Mouse (Mus musculus): ENCODE results near the gene Fgfr2. TPM values are rescaled to one million over a fixed set of nuclear protein-coding genes. Genes with fewer than 3 reads are reported as not detected.

Fgfr2 gene
- polyA plus RNA-seq, 1 experiment from 2014 or later = 11.4 TPM

DNA sequence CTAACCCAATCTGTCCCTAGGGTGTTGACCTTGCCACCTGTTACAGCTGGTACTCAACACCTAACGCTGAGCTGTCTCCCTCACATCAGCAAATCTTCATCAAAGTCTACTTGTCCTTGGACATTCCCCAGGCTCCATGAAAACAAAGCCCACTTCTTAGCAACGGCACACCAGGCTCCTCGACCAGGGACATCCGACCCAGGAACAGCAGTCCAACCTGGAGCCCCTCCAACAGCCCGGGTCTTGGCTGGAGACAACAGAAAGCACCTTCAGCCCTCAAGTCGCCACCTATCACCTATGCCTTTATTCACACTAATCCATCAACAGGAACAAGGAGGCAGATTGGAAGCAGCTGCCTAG, 64.0 kb downstream of the Fgfr2 start:
- Histone ChIP-seq H3K4me2 (ENCODE audit: low read depth, low read length) (no peak overlapping the region), H3K4me1 (ENCODE audit: control insufficient read depth, low read depth, low read length) (no peaks in the 10 kb centered on the region), H3K9ac (ENCODE audit: low read depth, low read length) (no peak overlapping the region), H3K27me3 (ENCODE audit: control insufficient read depth, insufficient read depth, low read depth, low read length) (no peaks in the 10 kb centered on the region), H3K36me3 (ENCODE audit: control insufficient read depth, insufficient read depth) (no peaks in the 10 kb centered on the region), H3K4me3 (ENCODE audit: low read depth, low read length) (no peak overlapping the region), H3K27ac (ENCODE audit: low read length) (no peak overlapping the region), H3K9me3 (replicated peaks; ENCODE audit: control insufficient read depth, low read length) (no peaks in the 10 kb centered on the region)
- WGBS (ENCODE audit: insufficient replicate concordance) = 71% methylated on average over 6 of the region's 6 CpGs
- no peak for ATAC-seq (ENCODE audit: low read depth)

DNA sequence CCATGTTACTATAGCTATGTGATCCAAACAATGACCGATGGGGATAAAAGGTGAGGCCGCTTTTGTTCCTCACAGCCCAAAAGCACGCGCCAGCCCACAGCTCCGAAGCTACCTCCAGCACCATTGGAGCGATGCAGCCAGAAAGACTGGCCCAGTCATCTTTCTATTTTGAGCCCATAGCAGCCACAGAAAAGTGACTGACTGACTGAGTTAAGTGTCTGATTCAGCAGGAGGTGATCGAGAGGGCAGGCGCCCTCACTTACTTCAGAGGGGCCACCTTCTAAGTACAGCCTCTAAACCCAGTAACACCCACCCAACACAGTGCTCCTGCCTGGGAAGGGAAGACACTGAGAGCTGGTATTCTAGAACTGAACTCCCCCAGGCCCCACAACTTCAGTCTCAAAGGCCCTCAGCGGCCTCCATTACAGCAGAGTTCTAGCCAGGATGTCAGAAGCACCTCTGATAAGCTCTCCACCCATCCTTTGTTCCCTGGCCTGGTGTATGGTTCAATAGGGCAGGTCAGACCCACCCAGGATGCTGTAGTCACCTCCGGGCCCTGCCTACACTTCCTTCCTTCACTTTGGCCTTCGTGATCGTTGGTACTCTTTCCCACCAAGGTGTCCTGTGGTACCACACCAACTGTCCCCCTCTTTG, 64.5 kb downstream of the Fgfr2 start:
- WGBS (ENCODE audit: insufficient replicate concordance) = 77% methylated on average over 12 of the region's 12 CpGs

DNA sequence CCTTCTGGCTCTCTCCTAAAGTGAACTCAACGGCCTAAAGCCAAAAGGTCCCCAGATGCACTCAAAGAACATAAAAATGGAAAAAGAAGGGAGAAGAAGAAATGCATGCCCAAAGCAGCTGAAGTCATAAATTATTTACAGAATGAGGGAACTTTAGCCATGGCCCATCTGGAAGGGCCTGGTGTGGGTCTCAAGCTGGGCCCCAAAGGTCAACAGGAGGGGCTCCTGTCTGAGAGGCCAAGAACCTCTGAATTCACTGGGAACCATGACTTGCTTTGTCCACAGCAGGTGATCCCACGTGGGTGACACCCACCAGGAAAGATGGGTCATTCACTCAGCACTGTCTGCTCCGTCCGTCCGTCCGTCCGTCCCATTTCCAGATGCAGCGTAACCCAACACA, 66.2 kb downstream of the Fgfr2 start:
- H3K4me3 ChIP-seq (ENCODE audit: low read depth, low read length) = no peak overlapping the region
- H3K4me1 ChIP-seq (ENCODE audit: control insufficient read depth, low read depth, low read length) = no peaks in the 10 kb centered on the region; the same call in 1 of the 2 replicates
- no peak overlapping the region for H3K4me2 ChIP-seq (ENCODE audit: low read depth, low read length)
- no peaks in the 10 kb centered on the region for H3K27me3 ChIP-seq (ENCODE audit: control insufficient read depth, insufficient read depth, low read depth, low read length)
- no peaks in the 10 kb centered on the region for H3K9me3 ChIP-seq (replicated peaks; ENCODE audit: control insufficient read depth, low read length)
- ATAC-seq (ENCODE audit: low read depth) = no peak
- no peaks in the 10 kb centered on the region for H3K36me3 ChIP-seq (ENCODE audit: control insufficient read depth, insufficient read depth)
- H3K9ac ChIP-seq (ENCODE audit: low read depth, low read length) = no peak overlapping the region
- no peak overlapping the region for H3K27ac ChIP-seq (ENCODE audit: low read length)
- 74% methylated on average over 8 of the region's 8 CpGs for WGBS (ENCODE audit: insufficient replicate concordance)

More for the DNA sequence above, 64.5 kb downstream of the Fgfr2 start:
- H3K9me3 ChIP-seq (replicated peaks; ENCODE audit: control insufficient read depth, low read length) = no peaks in the 10 kb centered on the region
- H3K27ac ChIP-seq (ENCODE audit: low read length) = no peak overlapping the region
- H3K9ac ChIP-seq (ENCODE audit: low read depth, low read length) = no peak overlapping the region
- no peak for ATAC-seq (ENCODE audit: low read depth)
- H3K27me3 ChIP-seq (ENCODE audit: control insufficient read depth, insufficient read depth, low read depth, low read length) = no peaks in the 10 kb centered on the region
- H3K36me3 ChIP-seq (ENCODE audit: control insufficient read depth, insufficient read depth) = no peaks in the 10 kb centered on the region
- no peak overlapping the region for H3K4me3 ChIP-seq (ENCODE audit: low read depth, low read length)
- H3K4me2 ChIP-seq (ENCODE audit: low read depth, low read length) = no peak overlapping the region
- no peaks in the 10 kb centered on the region for H3K4me1 ChIP-seq (ENCODE audit: control insufficient read depth, low read depth, low read length)

DNA sequence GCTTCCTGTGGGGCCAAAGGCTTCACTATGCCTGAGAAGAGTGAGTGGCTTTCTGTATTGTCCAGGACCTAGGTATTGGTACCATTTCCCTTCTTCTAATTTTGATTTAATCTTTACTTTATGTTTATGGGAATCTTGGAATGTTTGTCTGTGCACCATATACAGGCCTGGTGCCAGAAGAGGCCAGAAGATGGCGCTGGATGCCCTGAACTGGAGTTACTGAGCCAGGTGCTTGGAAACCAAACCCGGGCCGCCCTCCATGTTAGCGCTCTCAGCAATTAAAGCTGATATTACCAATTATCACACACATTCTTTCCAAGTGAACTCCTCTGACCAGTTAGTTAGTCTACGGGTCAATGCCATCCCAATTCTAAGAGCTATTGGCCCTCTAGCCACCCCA, 68.7 kb downstream of the Fgfr2 start:
- Histone ChIP-seq H3K4me2 (ENCODE audit: low read depth, low read length) (no peak overlapping the region), H3K9ac (ENCODE audit: low read depth, low read length) (no peak overlapping the region), H3K4me3 (ENCODE audit: low read depth, low read length) (no peak overlapping the region), H3K36me3 (ENCODE audit: control insufficient read depth, insufficient read depth) (no peaks in the 10 kb centered on the region), H3K27ac (ENCODE audit: low read length) (no peak overlapping the region), H3K27me3 (ENCODE audit: control insufficient read depth, insufficient read depth, low read depth, low read length) (no peaks in the 10 kb centered on the region), H3K4me1 (ENCODE audit: control insufficient read depth, low read depth, low read length) (no peaks in the 10 kb centered on the region; the same call in 1 of the 2 replicates), H3K9me3 (replicated peaks; ENCODE audit: control insufficient read depth, low read length) (no peaks in the 10 kb centered on the region)
- no peak for ATAC-seq (ENCODE audit: low read depth)
- 74% methylated on average over 5 of the region's 5 CpGs for WGBS (ENCODE audit: insufficient replicate concordance)

DNA sequence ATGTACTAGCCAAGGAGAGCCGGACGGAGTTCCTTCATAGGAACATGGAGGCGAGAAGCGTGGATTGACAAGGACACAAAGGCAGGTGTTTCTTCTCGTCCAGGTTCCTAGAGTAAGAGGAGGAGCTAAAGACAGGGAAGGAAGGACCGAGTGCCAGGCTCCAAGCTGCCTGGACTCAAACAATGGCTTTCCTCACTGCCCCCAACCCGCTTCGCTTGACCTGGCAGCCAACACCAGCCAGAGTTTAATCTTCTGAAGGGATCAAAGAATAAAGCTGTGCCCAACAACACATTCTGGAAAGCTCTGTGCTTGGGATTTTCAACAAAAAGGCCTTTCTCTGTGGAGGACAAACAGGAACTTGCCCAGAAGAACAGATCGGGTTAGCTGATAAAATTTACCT, 69.4 kb downstream of the Fgfr2 start:
- Histone ChIP-seq H3K27ac (ENCODE audit: low read length) (no peak overlapping the region), H3K4me3 (ENCODE audit: low read depth, low read length) (no peak overlapping the region), H3K9me3 (replicated peaks; ENCODE audit: control insufficient read depth, low read length) (no peaks in the 10 kb centered on the region), H3K4me1 (ENCODE audit: control insufficient read depth, low read depth, low read length) (no peaks in the 10 kb centered on the region; the same call in none of the 2 replicates), H3K36me3 (ENCODE audit: control insufficient read depth, insufficient read depth) (no peaks in the 10 kb centered on the region), H3K9ac (ENCODE audit: low read depth, low read length) (no peak overlapping the region), H3K27me3 (ENCODE audit: control insufficient read depth, insufficient read depth, low read depth, low read length) (no peaks in the 10 kb centered on the region), H3K4me2 (ENCODE audit: low read depth, low read length) (no peak overlapping the region)
- ATAC-seq (ENCODE audit: low read depth) = no peak
- 72% methylated on average over 9 of the region's 9 CpGs for WGBS (ENCODE audit: insufficient replicate concordance)

DNA sequence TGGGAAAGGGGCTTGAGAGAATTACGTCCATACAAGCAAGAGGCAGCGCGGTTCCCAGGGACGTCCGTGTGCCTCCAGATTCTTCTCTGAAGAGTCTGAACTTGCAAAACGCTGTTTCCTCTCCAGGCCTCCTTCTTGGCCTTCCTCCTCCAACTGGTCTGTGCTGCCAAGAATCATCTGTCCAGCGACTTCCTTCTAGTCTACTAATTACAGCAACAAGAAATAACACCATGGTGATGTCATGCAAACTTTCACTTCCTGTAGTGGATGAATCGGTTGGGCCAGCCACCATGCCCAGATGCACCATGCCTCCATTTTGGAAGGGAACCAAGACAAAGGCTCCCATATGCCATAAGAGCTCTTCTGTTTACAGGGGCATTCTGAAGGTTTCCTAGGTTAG, 70.3 kb downstream of the Fgfr2 start:
- Histone ChIP-seq H3K36me3 (ENCODE audit: control insufficient read depth, insufficient read depth) (no peaks in the 10 kb centered on the region), H3K4me1 (ENCODE audit: control insufficient read depth, low read depth, low read length) (peaks cover 5% of the 10 kb centered on the region), H3K27ac (ENCODE audit: low read length) (0 out of 2 replicates have a peak overlapping the region, but pooled peaks have one; percentile 43), H3K4me3 (ENCODE audit: low read depth, low read length) (no peak overlapping the region), H3K9ac (ENCODE audit: low read depth, low read length) (no peak overlapping the region), H3K9me3 (replicated peaks; ENCODE audit: control insufficient read depth, low read length) (no peaks in the 10 kb centered on the region), H3K4me2 (ENCODE audit: low read depth, low read length) (no peak overlapping the region), H3K27me3 (ENCODE audit: control insufficient read depth, insufficient read depth, low read depth, low read length) (no peaks in the 10 kb centered on the region)
- ATAC-seq (ENCODE audit: low read depth) = 0 out of 2 replicates have a peak, but pooled peaks have one; percentile 19
- 54% methylated on average over 8 of the region's 8 CpGs for WGBS (ENCODE audit: insufficient replicate concordance)

DNA sequence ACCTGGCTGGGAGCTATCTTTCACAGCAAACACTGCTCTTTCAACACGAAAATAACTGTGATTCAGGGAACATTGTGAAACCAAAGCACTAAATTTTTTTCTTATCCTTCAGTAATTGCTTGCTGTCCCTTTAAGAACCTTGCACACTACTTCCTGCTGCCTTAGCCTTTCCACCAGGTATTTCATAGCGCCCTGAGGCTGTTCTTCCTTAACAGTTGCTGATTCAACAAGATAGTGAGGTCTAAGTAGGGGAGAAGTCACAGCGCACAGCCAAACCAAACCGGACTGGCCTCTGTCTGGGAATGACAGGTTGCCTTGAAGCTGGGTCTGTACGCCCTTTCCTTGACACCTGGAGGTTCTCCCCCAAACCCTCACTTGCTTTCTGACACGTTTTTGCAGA, 72.5 kb downstream of the Fgfr2 start:
- 35% methylated on average over 6 of the region's 6 CpGs for WGBS (ENCODE audit: insufficient replicate concordance)
- Histone ChIP-seq H3K4me1 (ENCODE audit: control insufficient read depth, low read depth, low read length) (peaks cover 9% of the 10 kb centered on the region), H3K9me3 (replicated peaks; ENCODE audit: control insufficient read depth, low read length) (no peaks in the 10 kb centered on the region), H3K27me3 (ENCODE audit: control insufficient read depth, insufficient read depth, low read depth, low read length) (no peaks in the 10 kb centered on the region), H3K9ac (ENCODE audit: low read depth, low read length) (no peak overlapping the region), H3K27ac (ENCODE audit: low read length) (no peak overlapping the region), H3K36me3 (ENCODE audit: control insufficient read depth, insufficient read depth) (no peaks in the 10 kb centered on the region), H3K4me2 (ENCODE audit: low read depth, low read length) (no peak overlapping the region), H3K4me3 (ENCODE audit: low read depth, low read length) (no peak overlapping the region)
- no peak for ATAC-seq (ENCODE audit: low read depth)

DNA sequence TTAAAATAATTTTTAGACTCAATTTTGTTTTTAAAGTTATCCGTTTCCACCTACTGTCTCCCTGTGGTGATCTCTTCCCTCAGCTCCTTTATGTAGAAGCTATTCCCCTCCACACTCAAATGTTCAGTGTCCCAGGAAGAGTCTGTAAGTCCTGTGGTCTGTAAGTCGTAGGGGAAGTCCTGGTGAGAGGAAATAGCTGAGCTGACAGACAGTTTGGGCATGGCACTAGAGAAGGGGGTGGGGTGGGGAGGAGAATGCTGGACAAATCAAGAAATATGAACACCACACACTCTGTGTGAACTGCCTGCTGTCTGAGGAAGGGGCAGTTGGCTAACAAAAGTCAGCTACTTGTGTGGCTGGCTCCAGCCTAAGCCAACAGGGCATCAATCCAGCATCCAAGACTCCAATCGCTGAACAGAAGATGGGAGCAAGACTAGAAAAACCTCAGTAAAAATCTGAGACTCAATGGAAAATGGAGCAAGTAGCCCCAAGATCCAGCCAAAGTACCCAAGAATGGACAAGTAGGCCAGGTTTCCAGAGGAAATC, 75.0 kb downstream of the Fgfr2 start:
- Histone ChIP-seq H3K4me1 (ENCODE audit: control insufficient read depth, low read depth, low read length) (peaks cover 9% of the 10 kb centered on the region), H3K4me2 (ENCODE audit: low read depth, low read length) (no peak overlapping the region), H3K27ac (ENCODE audit: low read length) (no peak overlapping the region), H3K9me3 (replicated peaks; ENCODE audit: control insufficient read depth, low read length) (no peaks in the 10 kb centered on the region), H3K9ac (ENCODE audit: low read depth, low read length) (no peak overlapping the region), H3K27me3 (ENCODE audit: control insufficient read depth, insufficient read depth, low read depth, low read length) (no peaks in the 10 kb centered on the region), H3K36me3 (ENCODE audit: control insufficient read depth, insufficient read depth) (no peaks in the 10 kb centered on the region), H3K4me3 (ENCODE audit: low read depth, low read length) (no peak overlapping the region)
- 52% methylated on average over 3 of the region's 3 CpGs for WGBS (ENCODE audit: insufficient replicate concordance)
- no peak for ATAC-seq (ENCODE audit: low read depth)

DNA sequence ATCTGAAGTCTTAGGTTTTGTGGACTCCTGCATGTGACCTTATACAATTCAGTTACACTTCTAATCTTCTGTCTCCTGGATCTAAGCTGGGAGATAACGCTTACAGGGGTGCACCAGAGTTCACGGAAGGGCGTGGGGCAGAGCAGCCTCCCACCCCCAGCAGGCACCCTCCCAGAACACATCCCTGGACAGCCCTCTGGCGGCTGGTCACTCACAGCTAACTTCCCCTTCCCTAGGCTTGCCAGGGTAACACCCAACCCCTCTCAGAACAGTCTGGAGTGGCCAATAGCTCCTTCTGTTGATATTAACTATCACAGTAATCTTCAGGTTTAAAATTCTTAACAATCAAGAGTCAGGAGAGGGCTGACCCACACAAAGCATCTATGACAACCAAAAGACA, 75.9 kb downstream of the Fgfr2 start:
- WGBS (ENCODE audit: insufficient replicate concordance) = 19% methylated on average over 4 of the region's 4 CpGs

More for the DNA sequence above, 75.9 kb downstream of the Fgfr2 start:
- H3K36me3 ChIP-seq (ENCODE audit: control insufficient read depth, insufficient read depth) = no peaks in the 10 kb centered on the region
- H3K27me3 ChIP-seq (ENCODE audit: control insufficient read depth, insufficient read depth, low read depth, low read length) = no peaks in the 10 kb centered on the region
- no peak overlapping the region for H3K27ac ChIP-seq (ENCODE audit: low read length)
- ATAC-seq (ENCODE audit: low read depth) = no peak; the same call in 1 of the 2 replicates
- H3K9ac ChIP-seq (ENCODE audit: low read depth, low read length) = no peak overlapping the region
- no peaks in the 10 kb centered on the region for H3K9me3 ChIP-seq (replicated peaks; ENCODE audit: control insufficient read depth, low read length)
- H3K4me3 ChIP-seq (ENCODE audit: low read depth, low read length) = no peak overlapping the region
- H3K4me2 ChIP-seq (ENCODE audit: low read depth, low read length) = no peak overlapping the region
- H3K4me1 ChIP-seq (ENCODE audit: control insufficient read depth, low read depth, low read length) = peaks cover 9% of the 10 kb centered on the region
